Mouse (Mus musculus) forebrain, embryonic 11.5 days (tissue): ENCODE measurements around the gene Ggact. TPM values are rescaled to one million over a fixed set of nuclear protein-coding genes. Genes with fewer than 3 reads are reported as not detected.
A peak's percentile ranks its signal among the peaks of the same experiment; 100 is the strongest.

Experiments used
- ATAC-seq: fragments of 200-750 bp; cut with Nextera tagmentation; replicated peaks from 2 replicates; pipeline ENCODE4 v1.8.0; 2017; ENCODE audit warnings: moderate TSS enrichment; ENCODE audit not compliant: low FRiP score
- DNase-seq: peaks from one replicate; pipeline ENCODE4 v3.0.0-alpha.2; 2017; ENCODE audit warnings: low spot score
- H3K27ac ChIP-seq: fragments of 300-500 bp; sonication (generic); 2 replicates; pipeline ENCODE4 v1.5.1; 2014; ENCODE audit warnings: low read depth, low read length
- H3K27me3 ChIP-seq: fragments of 300-500 bp; sonication (generic); 2 replicates; pipeline ENCODE4 v1.6.1; 2014; ENCODE audit warnings: mild to moderate bottlenecking, low read length, mixed read lengths; ENCODE audit not compliant: control insufficient read depth, insufficient read depth
- H3K36me3 ChIP-seq: fragments of 300-500 bp; sonication (generic); 2 replicates; pipeline ENCODE4 v1.6.1; 2014; ENCODE audit warnings: mild to moderate bottlenecking, low read length, moderate library complexity, mixed read lengths; ENCODE audit not compliant: control insufficient read depth, insufficient read depth
- H3K4me1 ChIP-seq: fragments of 300-500 bp; sonication (generic); replicated peaks from 2 replicates; pipeline ENCODE4 v1.6.1; 2014; ENCODE audit warnings: low read length, mixed read lengths; ENCODE audit not compliant: control insufficient read depth, insufficient read depth
- H3K4me2 ChIP-seq: fragments of 300-500 bp; sonication (generic); 2 replicates; pipeline ENCODE4 v1.6.1; 2014; ENCODE audit warnings: low read depth, mild to moderate bottlenecking, low read length, moderate library complexity, mixed read lengths; ENCODE audit not compliant: severe bottlenecking
- H3K4me3 ChIP-seq: fragments of 300-500 bp; sonication (generic); 2 replicates; pipeline ENCODE4 v1.5.1; 2014; ENCODE audit warnings: low read depth, low read length
- H3K9ac ChIP-seq: fragments of 300-500 bp; sonication (generic); 2 replicates; pipeline ENCODE4 v1.6.1; 2014; ENCODE audit warnings: low read length
- H3K9me3 ChIP-seq: fragments of 300-500 bp; sonication (generic); 2 replicates; pipeline ENCODE4 v1.6.1; 2016; ENCODE audit warnings: low read length, mixed read lengths; ENCODE audit not compliant: control insufficient read depth
- WGBS: fragments of 180-500 bp; shearing (Covaris S2); extraction: QIAGEN DNeasy Blood & Tissue Kit; methylation state at CpG from one replicate; pipeline ENCODE4 v1.1.7; 2014; 5-methylcytosine and 5-hydroxymethylcytosine counted together
- polyA plus RNA-seq: library from polyadenylated mRNA; unstranded; fragments of >200 nt; fragmentation: Nextera tagmentation; extraction: Ambion mirVana; gene quantifications from 2 replicates; pipeline ENCODE4 v1.2.1, GENCODE M21; 2014

The Ggact gene
- polyA plus RNA-seq, 1 experiment from 2014 or later, result 5.9 TPM

DNA sequence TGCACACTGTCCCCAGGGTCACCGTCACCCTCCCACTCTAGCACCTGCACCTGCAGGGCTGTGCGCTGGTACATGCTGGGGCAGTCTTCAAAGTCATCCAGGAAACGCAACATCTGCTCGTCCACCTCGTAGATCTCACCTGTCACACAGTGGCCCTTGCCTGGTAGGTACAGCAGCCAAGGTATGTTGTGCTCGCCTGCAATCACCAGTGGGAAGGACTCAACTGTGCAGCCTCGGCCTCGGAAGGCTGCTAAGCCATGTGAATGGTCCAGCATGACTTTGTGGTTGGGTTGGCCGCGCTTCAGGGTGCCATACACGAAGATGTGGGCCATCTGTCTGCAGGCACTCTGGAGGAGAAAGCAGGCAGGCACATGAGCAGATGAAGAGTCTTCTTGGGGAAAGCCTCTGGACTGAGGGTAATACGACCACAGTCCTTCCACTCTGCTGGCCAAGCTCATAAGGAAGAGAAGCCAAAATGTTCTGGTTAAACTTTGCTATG, 22.0 kb downstream of the Ggact start:
- no peak overlapping the region for H3K4me3 ChIP-seq
- no peaks in the 10 kb centered on the region for H3K27me3 ChIP-seq
- DNase-seq (no peak), ATAC-seq (no peak)
- no peak overlapping the region for H3K9ac ChIP-seq
- 95% methylated on average over 12 of the region's 12 CpGs for WGBS
- H3K9me3 ChIP-seq, result no peaks in the 10 kb centered on the region
- H3K4me1 ChIP-seq, result no peaks in the 10 kb centered on the region
- H3K4me2 ChIP-seq, result no peak overlapping the region
- no peak overlapping the region for H3K27ac ChIP-seq
- no peaks in the 10 kb centered on the region for H3K36me3 ChIP-seq

DNA sequence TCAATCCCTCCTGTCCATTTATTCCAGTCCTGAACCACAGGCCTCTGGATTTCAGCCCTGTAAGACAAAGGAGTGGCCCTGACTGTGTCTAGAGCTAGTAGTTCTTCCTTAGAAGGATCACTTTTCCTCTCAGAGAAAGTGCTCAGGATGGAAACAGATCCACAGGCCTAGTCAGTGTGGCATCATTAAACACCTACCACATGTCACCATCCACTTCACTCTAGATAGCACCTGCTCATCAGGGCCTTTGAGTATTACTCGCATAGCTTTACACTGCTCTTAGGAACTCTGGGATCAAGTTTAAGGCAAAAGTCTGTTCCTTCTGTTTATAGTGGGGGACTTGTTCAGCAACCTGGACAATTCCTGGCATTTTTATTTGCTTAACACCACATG, 25.1 kb downstream of the Ggact start:
- peaks cover 5% of the 10 kb centered on the region; the same call in 1 of the 2 replicates for H3K4me1 ChIP-seq
- H3K4me3 ChIP-seq, result no peak overlapping the region
- H3K36me3 ChIP-seq, result no peaks in the 10 kb centered on the region
- no peaks in the 10 kb centered on the region for H3K9me3 ChIP-seq
- no peak for ATAC-seq
- H3K4me2 ChIP-seq, result no peak overlapping the region
- no peak overlapping the region for H3K27ac ChIP-seq
- H3K9ac ChIP-seq, result no peak overlapping the region
- no peaks in the 10 kb centered on the region for H3K27me3 ChIP-seq
- WGBS, result 89% methylated on average over 1 of the region's 1 CpGs
- no peak for DNase-seq

DNA sequence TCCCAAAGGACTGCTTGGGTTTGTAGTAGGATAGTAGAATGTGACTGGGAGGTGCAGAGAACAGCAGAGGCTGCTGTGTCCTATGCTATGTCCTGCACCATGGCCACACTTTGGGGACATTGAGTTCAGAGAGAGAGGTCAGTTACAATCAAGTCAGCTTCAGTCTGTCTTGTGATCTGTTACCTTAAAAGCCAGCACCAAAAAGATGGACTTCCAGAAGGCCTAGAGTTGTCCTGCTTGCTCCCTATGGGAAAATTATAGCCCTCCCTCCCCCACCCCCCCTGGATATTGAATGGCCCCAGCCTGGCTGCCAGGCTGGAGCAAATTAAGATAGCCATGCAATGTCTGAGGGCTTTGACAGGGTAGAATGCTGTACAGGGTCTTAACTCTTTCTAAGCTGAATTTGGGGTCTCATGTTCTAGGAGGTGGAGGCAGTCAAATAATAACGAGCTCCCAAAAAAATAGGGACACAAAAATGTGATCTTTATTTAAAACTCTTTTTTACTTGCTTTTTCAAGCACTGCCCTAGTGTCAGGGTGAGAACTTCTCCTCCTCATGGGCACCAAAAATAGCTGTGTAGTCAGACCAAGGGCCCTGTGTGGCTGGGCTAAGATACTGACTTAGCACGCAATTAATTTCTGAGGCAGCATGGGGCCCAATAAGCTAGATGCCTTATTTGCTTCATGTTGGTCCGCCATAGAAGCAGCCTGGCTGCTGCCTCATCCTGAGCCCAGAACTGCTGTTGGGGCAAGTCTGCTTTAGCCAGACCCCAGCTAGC, 25.7 kb downstream of the Ggact start:
- H3K4me2 ChIP-seq, result no peak overlapping the region
- no peak overlapping the region for H3K27ac ChIP-seq
- ATAC-seq, result no peak
- WGBS, result 77% methylated on average over 3 of the region's 3 CpGs
- H3K9me3 ChIP-seq, result no peaks in the 10 kb centered on the region
- peaks cover 11% of the 10 kb centered on the region; the same call in 1 of the 2 replicates for H3K4me1 ChIP-seq
- DNase-seq, result no peak
- H3K9ac ChIP-seq, result no peak overlapping the region
- no peaks in the 10 kb centered on the region for H3K27me3 ChIP-seq
- H3K36me3 ChIP-seq, result no peaks in the 10 kb centered on the region
- no peak overlapping the region for H3K4me3 ChIP-seq

DNA sequence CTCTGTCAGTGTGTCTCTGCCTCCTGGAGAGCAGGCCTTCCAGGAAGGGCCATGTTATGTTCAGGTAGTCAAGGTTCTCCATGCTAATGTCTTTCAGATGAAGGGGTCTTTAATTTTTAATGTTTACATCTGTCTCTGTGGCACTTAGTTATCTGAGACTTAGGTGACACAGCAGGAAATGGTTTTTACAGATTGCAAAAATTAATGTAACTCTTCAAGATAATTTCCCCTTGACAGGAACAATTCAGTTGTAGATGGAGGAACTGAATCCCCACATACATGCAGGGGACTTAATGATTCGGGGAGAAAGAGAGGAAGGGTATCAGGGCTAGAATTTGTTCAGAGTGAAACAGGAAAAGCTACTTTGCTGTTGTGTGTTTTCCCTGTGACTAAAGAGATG, 26.3 kb downstream of the Ggact start:
- H3K4me2 ChIP-seq, result no peak overlapping the region
- H3K4me1 ChIP-seq, result peaks cover 17% of the 10 kb centered on the region; the same call in 1 of the 2 replicates
- ATAC-seq, result no peak
- 82% methylated on average over 1 of the region's 1 CpGs for WGBS
- H3K9me3 ChIP-seq, result no peaks in the 10 kb centered on the region
- H3K27me3 ChIP-seq, result no peaks in the 10 kb centered on the region
- H3K9ac ChIP-seq, result no peak overlapping the region
- H3K27ac ChIP-seq, result no peak overlapping the region
- H3K4me3 ChIP-seq, result no peak overlapping the region
- no peaks in the 10 kb centered on the region for H3K36me3 ChIP-seq
- DNase-seq, result no peak

DNA sequence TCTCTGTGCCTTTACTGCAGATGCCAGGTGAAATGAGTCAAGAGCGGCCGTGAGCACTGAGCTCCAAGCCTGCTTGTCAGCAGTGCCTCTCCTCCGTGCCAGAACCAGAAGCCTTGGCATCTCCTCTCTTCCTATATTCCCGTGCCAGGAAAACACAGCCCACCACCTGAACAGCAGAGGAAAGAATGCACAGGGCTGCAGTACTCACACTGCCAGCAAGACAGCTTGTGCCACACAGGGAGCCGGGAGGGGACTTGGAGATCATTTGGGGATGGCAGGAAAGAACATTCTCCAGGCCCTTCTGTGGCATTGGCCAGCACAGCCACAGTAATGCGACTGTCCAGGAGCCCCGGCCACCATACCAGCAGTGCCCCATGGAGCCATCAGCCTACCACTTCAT, 27.7 kb downstream of the Ggact start:
- Histone ChIP-seq H3K9me3 (no peaks in the 10 kb centered on the region), H3K4me3 (no peak overlapping the region), H3K27ac (no peak overlapping the region), H3K9ac (no peak overlapping the region), H3K4me1 (peaks cover 22% of the 10 kb centered on the region; the same call in 1 of the 2 replicates), H3K36me3 (no peaks in the 10 kb centered on the region), H3K27me3 (no peaks in the 10 kb centered on the region), H3K4me2 (no peak overlapping the region)
- ATAC-seq, result no peak
- WGBS, result 94% methylated on average over 7 of the region's 7 CpGs
- no peak for DNase-seq

DNA sequence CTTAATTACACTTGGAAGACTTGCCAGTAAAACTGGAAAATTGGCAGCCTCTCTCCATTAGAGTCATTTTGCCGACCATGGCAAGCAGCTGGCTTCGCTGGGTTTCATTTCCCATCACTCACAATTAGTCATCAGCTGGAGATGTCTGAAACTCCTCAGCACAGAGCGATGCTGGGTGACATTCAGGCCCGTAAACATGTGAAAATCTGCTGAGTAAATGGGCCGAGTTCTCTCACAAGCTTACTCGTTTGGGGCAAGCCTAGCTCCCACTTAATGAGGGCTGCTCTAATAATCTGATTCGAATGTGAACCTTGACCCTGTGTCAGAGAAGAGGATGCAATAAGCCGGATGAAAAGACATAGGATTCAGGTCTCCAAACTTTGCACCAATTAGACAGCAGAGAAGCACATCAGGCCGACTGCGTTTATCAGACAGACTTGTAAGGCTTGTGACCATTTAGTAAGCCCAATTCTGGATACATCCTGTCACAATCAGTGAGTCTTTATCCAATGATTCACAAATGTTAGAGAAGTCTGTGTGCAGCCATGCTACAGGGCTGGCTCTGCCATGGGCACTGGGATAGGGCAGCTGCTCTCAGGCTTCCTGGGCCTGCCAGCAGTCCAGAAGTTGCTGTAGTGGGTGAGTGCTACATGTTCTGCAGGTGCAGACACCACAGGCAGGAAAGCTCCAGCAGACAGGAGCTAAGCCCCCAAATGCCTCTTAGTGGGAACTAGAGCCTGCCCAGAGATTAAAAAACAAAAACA, 29.6 kb downstream of the Ggact start:
- H3K4me3 ChIP-seq, result no peak overlapping the region
- peak; percentile 32 for ATAC-seq
- WGBS, result 26% methylated on average over 10 of the region's 10 CpGs
- no peaks in the 10 kb centered on the region for H3K9me3 ChIP-seq
- H3K36me3 ChIP-seq, result no peaks in the 10 kb centered on the region
- H3K27ac ChIP-seq, result 0 out of 2 replicates have a peak overlapping the region, but pooled peaks have one; percentile 2
- peaks cover 22% of the 10 kb centered on the region; the same call in 1 of the 2 replicates for H3K4me1 ChIP-seq
- DNase-seq, result no peak
- H3K9ac ChIP-seq, result no peak overlapping the region
- no peak overlapping the region for H3K4me2 ChIP-seq
- H3K27me3 ChIP-seq, result no peaks in the 10 kb centered on the region

DNA sequence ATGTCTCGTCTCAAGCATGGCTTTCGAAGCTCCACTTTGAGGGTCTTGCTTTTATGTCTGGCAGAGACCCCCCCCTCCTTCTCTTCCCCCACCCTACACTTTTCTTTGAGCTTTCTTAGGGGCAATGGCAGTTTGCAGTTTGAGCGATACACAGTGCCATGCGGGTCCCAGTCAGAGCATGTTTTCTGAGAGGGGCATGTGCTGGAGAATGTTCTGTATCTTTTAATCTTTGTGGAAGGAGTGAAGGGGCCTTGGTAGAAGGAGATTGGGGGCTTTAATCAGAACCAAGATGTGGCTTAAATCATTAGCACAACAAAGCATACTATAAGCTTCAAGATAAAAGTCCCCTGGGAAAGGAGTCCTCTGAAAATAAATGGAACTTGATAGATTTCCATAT, 30.1 kb downstream of the Ggact start:
- WGBS, result 48% methylated on average over 4 of the region's 4 CpGs
- peak overlapping the region; percentile 4; the same call in 1 of the 2 replicates for H3K27ac ChIP-seq
- no peak overlapping the region for H3K4me2 ChIP-seq
- no peak overlapping the region for H3K9ac ChIP-seq
- H3K27me3 ChIP-seq, result no peaks in the 10 kb centered on the region
- ATAC-seq, result peak; percentile 49
- no peaks in the 10 kb centered on the region for H3K36me3 ChIP-seq
- DNase-seq, result no peak
- peaks cover 22% of the 10 kb centered on the region; the same call in 1 of the 2 replicates for H3K4me1 ChIP-seq
- no peaks in the 10 kb centered on the region for H3K9me3 ChIP-seq
- no peak overlapping the region for H3K4me3 ChIP-seq

DNA sequence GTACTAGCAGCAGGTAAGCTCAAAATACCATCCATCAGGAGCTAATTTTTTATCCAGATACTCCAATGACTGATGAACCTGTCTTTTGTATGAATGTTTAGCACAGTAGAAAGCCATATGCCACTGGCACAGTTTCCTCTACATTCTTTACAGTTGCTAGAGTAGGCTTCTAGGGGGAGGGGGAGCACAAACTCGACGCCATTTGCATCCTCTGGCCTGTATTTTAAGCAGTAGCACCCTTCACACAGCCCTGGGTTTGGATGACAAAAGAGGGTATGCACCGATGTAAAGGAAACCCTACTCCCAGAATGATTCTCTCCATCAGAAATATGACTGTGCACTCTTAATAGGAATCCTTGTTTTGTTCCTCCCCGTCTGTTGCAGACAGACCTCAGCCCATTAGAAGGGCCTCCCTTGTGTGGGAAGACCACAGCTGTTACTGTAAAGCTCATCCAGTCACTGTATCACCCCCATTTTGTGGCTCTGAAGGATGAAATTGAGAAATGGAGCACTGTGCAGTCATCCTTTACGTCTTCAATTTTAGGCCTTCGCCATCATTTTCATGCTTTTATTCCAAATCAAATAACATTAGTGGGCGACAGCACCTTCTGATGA, 30.7 kb downstream of the Ggact start:
- H3K4me3 ChIP-seq, result no peak overlapping the region
- H3K27me3 ChIP-seq, result no peaks in the 10 kb centered on the region
- H3K9ac ChIP-seq, result no peak overlapping the region
- DNase-seq (no peak), ATAC-seq (peak; percentile 26)
- H3K27ac ChIP-seq, result peak overlapping the region; percentile 4; the same call in 1 of the 2 replicates
- H3K4me1 ChIP-seq, result peaks cover 22% of the 10 kb centered on the region; the same call in 1 of the 2 replicates
- no peak overlapping the region for H3K4me2 ChIP-seq
- 63% methylated on average over 7 of the region's 7 CpGs for WGBS
- no peaks in the 10 kb centered on the region for H3K9me3 ChIP-seq
- H3K36me3 ChIP-seq, result no peaks in the 10 kb centered on the region
